In the genomic region with DNA sequence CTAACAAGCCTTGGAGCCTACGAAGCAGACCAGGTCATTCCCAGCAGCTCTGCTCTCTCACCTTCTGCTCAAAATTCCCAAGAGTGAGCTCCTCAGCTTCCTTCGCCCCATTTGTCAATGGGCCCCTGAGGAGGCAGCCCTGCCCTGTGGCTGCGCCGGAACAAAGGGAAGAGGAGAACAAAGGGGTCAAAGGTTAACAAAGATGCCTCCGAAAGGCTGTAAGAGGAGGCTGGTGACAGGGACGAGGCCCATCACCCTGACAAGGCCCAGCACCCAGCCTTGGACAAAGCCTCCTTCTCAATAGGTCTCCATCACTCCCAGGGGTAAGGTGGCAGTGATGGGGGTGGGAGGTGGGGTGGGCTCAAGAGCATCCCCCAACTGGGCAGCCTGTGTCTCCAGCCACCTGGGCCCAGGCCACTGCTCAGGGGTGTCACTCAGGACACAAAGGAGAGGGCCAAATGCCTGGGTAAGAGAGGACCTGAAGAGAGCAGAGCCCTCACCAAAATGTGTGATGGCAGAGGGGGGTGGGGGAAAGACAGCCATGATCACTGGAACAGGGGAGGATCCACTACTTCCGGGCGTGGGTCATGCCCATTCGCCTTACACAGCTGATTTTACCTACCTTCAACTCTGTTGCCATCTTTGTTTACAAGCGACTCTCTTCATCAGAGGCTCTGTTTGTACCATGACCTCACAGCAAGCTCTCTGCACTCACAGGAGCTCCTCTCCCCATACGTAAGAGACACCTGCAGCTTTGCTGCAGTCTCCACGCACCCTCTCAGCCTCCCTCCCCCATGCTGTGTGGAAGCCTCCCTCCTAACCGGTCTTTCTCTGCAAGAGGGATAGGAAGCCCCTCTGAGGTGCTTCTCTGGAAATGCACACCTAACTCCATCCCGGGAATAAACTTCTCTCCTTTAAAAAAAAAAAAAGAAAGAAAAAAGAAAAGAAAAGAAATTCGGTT, we compare ENCODE assay signal across 11 mouse cellular contexts. TPM values are rescaled to one million over a fixed set of nuclear protein-coding genes. Genes with fewer than 3 reads are reported as not detected.
DNase-seq lines count a peak whose midpoint lies in the region; ATAC-seq and TF ChIP-seq lines count a peak whose summit lies in the region.
"Had no signal": no experiment of that assay in that cellular context is flagged by ENCODE, and none has a peak within 500 bp of the region (broad histone marks: within the 10 kb centered on the region; RNA-seq: fewer than 3 reads in every experiment).

No protein-coding gene starts in this region.

- WGBS in heart, postnatal 0 days: 65% methylated on average over 15 of the region's 15 CpGs
- WGBS in forebrain, embryonic 14.5 days: 22% methylated on average over 15 of the region's 15 CpGs
- 10% methylated on average over 15 of the region's 15 CpGs for WGBS in neural tube, embryonic 11.5 days

- ATAC-seq in heart, postnatal 0 days (ENCODE audit: insufficient read depth, low read depth): no peak
- no peak for ATAC-seq in forebrain, embryonic 14.5 days
- ATAC-seq in neural tube, embryonic 11.5 days (ENCODE audit: insufficient read depth, low FRiP score, low TSS enrichment): no peak
- ATAC-seq in cerebellum, adult (ENCODE audit: insufficient number of reproducible peaks, low FRiP score, low TSS enrichment): no peak

- H3K9me3 ChIP-seq in heart, postnatal 0 days (replicated peaks; ENCODE audit: control insufficient read depth, low read length): no peaks in the 10 kb centered on the region
- H3K9me3 ChIP-seq in forebrain, embryonic 14.5 days (replicated peaks; ENCODE audit: control insufficient read depth, low read length): no peaks in the 10 kb centered on the region
- no peaks in the 10 kb centered on the region for H3K9me3 ChIP-seq in neural tube, embryonic 11.5 days (ENCODE audit: control insufficient read depth, low read length)

- TF ChIP-seq CTCF in heart, postnatal 0 days (IDR thresholded peaks at IDR 0.05; ENCODE audit: low read depth): no peak

- DNase-seq in heart, postnatal 0 days (ENCODE audit: low spot score): no peak
- no peak for DNase-seq in heart, postnatal 36 days
- peak; percentile 90 for DNase-seq in ZHBTc4 (ENCODE audit: low read depth, low spot score)
- DNase-seq in forebrain, embryonic 14.5 days (ENCODE audit: low spot score): no peak
- peak; percentile 49 for DNase-seq in neural tube, embryonic 11.5 days (ENCODE audit: low spot score)
- DNase-seq in spleen, postnatal 14 days (ENCODE audit: low spot score in 2 of 2): no peak
- DNase-seq in thymus, postnatal 0 days (ENCODE audit: low spot score): no peak
- DNase-seq: cerebellum, adult 11 months; thymus, postnatal 36 days had no signal

- H3K9ac ChIP-seq in heart, postnatal 0 days (replicated peaks; ENCODE audit: low read depth, low read length): no peak overlapping the region
- H3K9ac ChIP-seq in forebrain, embryonic 14.5 days (ENCODE audit: low read length): no peak overlapping the region
- H3K9ac ChIP-seq in neural tube, embryonic 11.5 days (ENCODE audit: low read length): peak overlapping the region; percentile 14
- H3K9ac ChIP-seq: liver, embryonic 14.5 days had no signal

- no peak overlapping the region for H3K4me2 ChIP-seq in heart, postnatal 0 days (ENCODE audit: low read depth, low read length)
- H3K4me2 ChIP-seq in forebrain, embryonic 14.5 days (ENCODE audit: low read length): peak overlapping the region; percentile 9; the same call in 1 of the 2 replicates
- no peak overlapping the region; the same call in none of the 2 replicates for H3K4me2 ChIP-seq in neural tube, embryonic 11.5 days (ENCODE audit: low read depth)

- no peak for TF ChIP-seq EP300 in heart, postnatal 0 days (IDR thresholded peaks at IDR 0.05; ENCODE audit: low read depth)

- no peak overlapping the region for H3K4me3 ChIP-seq in heart, postnatal 0 days (ENCODE audit: low read depth, low read length)
- no peak overlapping the region for H3K4me3 ChIP-seq in forebrain, embryonic 14.5 days (ENCODE audit: low read depth, low read length)
- H3K4me3 ChIP-seq in neural tube, embryonic 11.5 days (ENCODE audit: low read depth, low read length): no peak overlapping the region

- peaks cover 27% of the 10 kb centered on the region for H3K4me1 ChIP-seq in heart, postnatal 0 days (ENCODE audit: control insufficient read depth, insufficient read depth)
- peaks cover 48% of the 10 kb centered on the region for H3K4me1 ChIP-seq in forebrain, embryonic 14.5 days (ENCODE audit: control insufficient read depth, insufficient read depth, low read length)
- H3K4me1 ChIP-seq in neural tube, embryonic 11.5 days (ENCODE audit: control insufficient read depth, insufficient read depth, low read length): peaks cover 52% of the 10 kb centered on the region

- H3K27ac ChIP-seq in heart, postnatal 0 days (ENCODE audit: low read depth): peak overlapping the region; percentile 22; the same call in 1 of the 2 replicates
- H3K27ac ChIP-seq in forebrain, embryonic 14.5 days (ENCODE audit: low read depth, low read length): peak overlapping the region; percentile 23; the same call in 1 of the 2 replicates
- H3K27ac ChIP-seq in neural tube, embryonic 11.5 days (ENCODE audit: low read depth, low read length): peak overlapping the region; percentile 51
- H3K27ac ChIP-seq: liver, embryonic 14.5 days had no signal

- intact Hi-C loops in heart, postnatal 36 days (cut with DNase I): no loop called here

- H3K27me3 ChIP-seq in heart, postnatal 0 days (ENCODE audit: control insufficient read depth, insufficient read depth, low read length): no peaks in the 10 kb centered on the region
- no peaks in the 10 kb centered on the region for H3K27me3 ChIP-seq in forebrain, embryonic 14.5 days (replicated peaks; ENCODE audit: control insufficient read depth, insufficient read depth, low read length)
- H3K27me3 ChIP-seq in neural tube, embryonic 11.5 days (ENCODE audit: control insufficient read depth, insufficient read depth, low read length): no peaks in the 10 kb centered on the region

- no peaks in the 10 kb centered on the region for H3K36me3 ChIP-seq in heart, postnatal 0 days (replicated peaks; ENCODE audit: control insufficient read depth, insufficient read depth, low read length)
- no peaks in the 10 kb centered on the region for H3K36me3 ChIP-seq in forebrain, embryonic 14.5 days (ENCODE audit: control insufficient read depth, insufficient read depth, low read length)
- no peaks in the 10 kb centered on the region for H3K36me3 ChIP-seq in neural tube, embryonic 11.5 days (ENCODE audit: control insufficient read depth, insufficient read depth, low read length)

RNA-seq across cellular contexts. Expression of a gene that starts 51.8 kb away (rescaled TPM):
- total RNA-seq in heart, postnatal 0 days (2014; rRNA removed; ENCODE audit: low replicate concordance): 19.1 and 38.6 TPM in 2 replicates
- 5.8 and 6.6 TPM in 2 replicates for polyA plus RNA-seq in heart, postnatal 0 days (2015; fragmentation: Nextera tagmentation; extraction: Ambion mirVana)
- 1 to 10 TPM; 1.3 to 1.9 TPM for total RNA-seq in heart, postnatal 36 days (2021)
- 2.2 and 2.6 TPM in 2 replicates for polyA plus RNA-seq in forebrain, embryonic 14.5 days (2014; fragmentation: Nextera tagmentation; extraction: Ambion mirVana)
- polyA plus RNA-seq in neural tube, embryonic 11.5 days (2014; fragmentation: Nextera tagmentation; extraction: Ambion mirVana): 8.1 and 8.7 TPM in 2 replicates
- polyA plus RNA-seq in thymus, postnatal 0 days (2015; fragmentation: Nextera tagmentation; extraction: Ambion mirVana): 0.61 and 0.80 TPM in 2 replicates

Comparison
In these comparisons a context has a peak if more than half of its experiments do, and no peak if none do; other contexts are left out.
1. DNase-seq: peak in ZHBTc4 (single experiment) and neural tube, embryonic 11.5 days (single experiment); none in heart, postnatal 0 days (single experiment), heart, postnatal 36 days (0 of 2), forebrain, embryonic 14.5 days (single experiment), spleen, postnatal 14 days (0 of 2) and thymus, postnatal 0 days (single experiment).
2. Peak in every context shown above with its lines, with median percentiles within 50 percentile points of each other: H3K27ac ChIP-seq.